Mouse (Mus musculus): Measurements from ENCODE around the gene Cc2d1a.

Cc2d1a gene

DNA sequence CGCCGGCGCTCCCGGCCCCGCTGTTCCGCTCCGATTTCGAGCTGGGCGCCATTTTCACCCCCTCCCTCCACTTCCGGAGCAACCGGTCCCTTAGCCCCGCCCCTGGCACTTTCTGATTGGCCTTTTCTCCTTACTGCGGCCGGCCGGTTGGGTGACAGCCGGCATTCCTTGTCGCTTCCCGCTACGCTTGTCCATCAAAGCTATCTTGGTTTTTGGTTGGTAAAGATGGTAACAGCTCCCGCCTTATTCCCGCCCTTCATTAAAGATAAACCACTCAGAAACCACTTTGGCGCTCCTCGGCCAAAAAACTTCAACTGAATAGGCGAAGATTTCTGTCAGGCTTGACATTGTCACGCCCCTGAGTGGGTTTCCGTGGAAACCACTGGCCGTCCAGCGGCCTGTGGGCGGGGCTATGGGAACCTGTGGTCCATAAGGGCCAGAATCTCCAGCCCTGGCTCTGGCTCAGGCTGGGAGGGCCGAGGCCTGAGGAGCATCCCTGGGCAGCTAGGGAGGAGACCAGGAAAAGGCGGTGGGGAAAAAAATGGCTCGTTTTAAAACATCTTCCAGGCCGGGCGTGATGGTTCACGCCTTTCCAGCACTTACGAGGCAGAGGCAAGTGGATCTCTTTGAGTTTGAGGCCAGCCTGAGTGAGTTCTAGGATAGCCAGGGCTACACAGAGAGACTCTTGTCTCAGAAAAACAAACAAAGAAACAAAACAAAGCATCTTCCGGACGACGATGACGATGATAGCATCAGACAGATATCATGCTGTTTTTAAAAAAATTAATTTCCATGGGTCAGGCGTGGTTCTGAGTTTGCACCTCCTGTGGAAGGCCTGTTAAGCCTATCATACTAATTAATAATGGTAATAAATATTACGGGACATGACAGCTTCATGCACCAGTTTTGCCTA is 42.8 kb downstream of the Cc2d1a start, which contains the start of gene Dcaf15:
Gene Dcaf15, minus strand, starts transcription at position 72 of the 913 bp plus-strand sequence.
- DNase-seq (ENCODE audit: low spot score): peak; percentile 98

DNA sequence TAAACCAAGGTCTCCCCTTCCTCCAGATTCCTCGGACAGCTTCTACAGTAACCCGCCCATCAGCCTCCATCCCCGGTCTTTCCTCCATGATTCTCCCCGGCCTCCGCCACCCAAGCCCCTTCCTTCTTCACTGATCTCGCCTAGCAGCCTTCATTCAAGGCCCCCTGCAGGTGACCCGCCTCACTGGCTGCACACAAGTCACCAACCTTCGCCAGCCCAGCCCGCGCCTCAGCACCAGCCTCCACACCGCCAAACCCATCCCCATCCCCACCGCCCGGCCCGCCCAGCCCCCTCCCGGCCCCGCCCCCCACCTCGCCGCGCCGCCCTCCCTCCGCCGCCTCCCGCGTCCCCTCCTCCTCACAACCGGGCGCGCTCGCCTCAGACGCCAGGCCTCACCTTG is 43.5 kb downstream of the Cc2d1a start:
- DNase-seq (ENCODE audit: low spot score): peak; percentile 48

DNA sequence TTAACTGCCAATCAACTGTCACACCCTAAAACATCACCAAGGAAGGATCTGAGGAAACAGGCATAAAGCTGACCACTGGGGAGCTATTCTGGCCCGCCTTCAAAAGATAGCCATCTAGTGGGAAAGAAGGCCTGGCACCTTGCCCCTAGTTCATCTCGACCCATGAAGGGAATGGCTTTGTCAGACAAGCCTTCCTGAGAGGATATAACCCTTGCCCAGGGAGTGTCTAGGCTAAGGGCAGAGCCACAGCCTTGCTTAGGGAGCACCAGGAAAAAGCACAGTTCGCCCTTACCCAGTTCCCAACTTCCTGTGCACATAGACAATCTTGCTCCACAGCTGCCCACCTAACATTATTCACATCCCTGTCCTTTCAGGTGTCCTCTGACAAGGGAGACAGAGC is 44.1 kb downstream of the Cc2d1a start:
- peak; percentile 26 for DNase-seq (ENCODE audit: low spot score)

DNA sequence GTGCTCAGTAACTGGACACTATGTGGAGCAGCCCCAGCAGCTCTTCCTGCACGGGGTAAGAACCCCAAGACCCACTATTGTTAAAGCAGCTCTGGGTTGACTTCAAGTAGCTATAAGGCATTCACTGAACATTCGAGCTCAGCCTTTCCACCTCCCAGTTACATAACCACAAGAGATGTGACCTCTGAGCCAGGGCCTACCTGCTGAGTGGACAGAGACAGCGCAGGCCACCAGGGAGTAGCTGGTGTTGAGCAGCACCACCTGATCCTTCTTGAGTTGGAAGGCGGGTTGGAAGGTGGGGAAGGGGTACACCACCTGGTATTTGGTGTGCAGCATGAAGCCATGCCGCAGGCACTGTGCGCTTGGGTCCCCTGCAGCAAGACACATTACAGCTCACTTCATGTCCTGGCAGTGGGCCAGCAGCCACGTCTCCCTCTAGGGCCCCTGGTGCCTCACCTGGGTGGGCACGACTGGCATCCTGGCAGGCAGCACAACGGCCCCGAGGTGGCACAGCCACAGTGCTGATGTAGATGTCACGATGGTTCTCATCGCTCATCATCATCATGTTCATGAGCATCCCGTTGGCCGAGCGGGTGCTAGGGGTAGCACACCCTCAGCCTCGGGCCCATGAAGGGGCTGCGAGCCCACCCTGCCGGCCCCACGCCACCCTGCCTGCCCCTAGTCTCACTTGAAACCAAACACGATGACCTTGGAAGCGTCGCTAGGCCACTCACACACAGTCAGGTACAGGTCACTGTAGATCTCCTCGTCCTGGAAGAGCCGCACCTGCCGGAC is 46.1 kb downstream of the Cc2d1a start:
- no peak for DNase-seq (ENCODE audit: low spot score)

DNA sequence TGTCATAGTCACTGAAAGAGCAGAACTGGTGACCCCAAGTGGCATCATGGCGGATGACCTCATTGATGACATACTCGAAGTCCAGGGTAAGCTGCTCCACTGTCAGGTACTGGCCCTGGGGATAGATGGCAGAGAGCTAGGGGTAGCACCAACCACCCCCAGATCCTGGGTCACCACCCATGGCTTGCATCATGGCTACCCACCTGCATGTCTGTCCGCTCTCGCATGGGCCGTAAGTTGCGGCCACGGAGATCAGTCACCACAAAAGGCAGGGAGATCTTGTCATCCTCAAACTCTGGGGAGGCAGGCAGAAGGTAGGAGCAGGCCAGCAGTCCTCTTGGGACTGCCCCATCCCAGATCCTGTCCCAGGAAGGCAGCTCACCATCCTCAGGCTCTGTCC is 49.4 kb downstream of the Cc2d1a start:
- no peak for DNase-seq (ENCODE audit: low spot score)

DNA sequence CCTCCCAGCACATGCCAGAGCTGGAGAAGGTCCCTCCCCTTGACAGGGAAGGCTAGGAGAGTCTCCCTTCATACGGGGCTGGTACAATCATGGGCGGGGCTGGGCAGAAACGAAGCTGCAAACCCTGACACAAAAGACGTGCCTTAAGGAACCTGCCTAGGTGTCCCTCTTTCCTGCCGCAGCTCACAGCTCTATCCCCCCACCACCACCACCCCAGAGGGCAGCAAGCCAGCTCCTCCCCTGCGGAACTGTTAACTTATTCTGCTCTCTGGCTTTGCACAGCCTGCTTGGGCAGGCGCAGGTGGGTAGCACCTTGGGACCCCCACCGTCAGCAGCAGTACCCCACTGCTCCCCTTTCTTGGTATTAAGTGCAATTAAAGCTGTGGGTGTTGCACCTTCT is 51.7 kb downstream of the Cc2d1a start:
- DNase-seq (ENCODE audit: low spot score): no peak

DNA sequence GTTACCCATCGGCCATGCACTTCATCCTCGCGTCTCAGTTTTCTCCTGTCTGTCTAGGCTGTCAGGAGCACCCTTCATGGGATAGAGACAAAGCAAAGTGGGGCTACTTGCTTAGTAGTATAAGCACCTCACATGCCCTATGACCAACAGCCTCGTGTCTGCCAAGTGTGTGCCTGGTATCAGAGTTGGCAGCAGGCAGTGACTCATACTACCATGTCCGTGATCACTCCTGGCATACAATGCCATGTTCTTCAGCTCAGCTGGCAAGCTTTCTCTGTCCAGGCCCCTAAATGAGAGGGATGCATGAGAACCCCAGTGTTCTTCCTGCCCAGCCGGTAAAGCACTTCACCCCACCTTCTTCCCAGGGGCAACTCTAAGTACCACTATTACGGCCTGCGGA is 57.2 kb downstream of the Cc2d1a start:
- DNase-seq (ENCODE audit: low spot score): no peak

DNA sequence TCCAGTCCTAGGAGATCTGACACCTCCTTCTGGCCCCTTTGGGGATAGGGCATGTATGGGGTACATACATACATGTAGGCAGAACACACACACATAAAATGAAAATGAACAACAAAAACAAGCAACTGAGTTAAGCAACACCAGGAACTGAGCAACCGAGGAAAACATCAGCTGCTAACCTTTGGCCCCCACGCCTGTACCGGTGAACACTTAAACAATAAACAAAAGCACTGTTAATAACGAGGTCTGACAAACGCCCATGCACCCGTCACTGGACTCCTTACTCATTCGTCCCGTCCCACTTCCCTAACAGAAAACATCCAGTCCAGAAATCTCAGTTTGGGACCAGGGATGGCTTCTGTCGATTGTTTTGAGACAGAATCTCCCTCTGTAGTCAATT is 58.5 kb downstream of the Cc2d1a start:
- DNase-seq (ENCODE audit: low spot score): no peak

DNA sequence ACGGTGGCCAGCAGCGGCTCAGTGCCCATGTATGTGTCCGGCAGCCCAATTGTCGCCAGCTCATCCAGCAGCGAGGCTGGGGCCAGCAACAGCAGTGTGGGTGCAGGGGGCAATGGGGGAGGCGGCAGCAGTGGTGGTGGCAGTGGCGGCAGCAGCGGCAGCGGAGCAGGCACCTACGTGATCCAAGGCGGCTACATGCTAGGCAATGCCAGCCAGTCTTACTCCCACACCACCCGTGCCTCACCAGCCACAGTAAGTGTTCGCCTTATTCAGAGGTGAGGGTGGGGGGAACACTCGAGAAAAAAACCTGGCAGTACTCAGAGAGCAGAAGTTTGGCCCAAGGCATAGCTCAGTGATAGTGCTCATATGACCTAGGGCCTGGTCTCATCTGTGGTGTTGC is 59.9 kb downstream of the Cc2d1a start:
- DNase-seq (ENCODE audit: low spot score): no peak

DNA sequence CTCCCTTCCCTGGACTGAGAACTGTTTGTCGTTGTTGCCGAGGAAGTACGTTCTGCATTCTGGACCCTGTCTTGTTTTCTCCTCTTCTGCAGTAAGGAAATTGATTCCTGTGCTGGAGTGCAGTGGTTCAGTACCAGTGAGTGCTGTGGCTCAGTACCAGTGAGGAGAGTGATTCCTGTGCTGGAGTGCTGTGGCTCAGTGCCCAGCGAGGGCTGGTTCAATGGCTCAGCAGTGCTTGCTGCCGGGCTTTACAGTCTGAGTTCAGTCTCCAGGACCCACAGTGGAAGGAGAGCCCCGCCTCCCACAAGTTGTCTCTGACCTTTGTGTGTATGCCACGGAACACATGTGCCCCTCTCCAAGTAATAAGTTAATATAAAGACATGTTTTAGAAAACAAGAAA is 60.6 kb downstream of the Cc2d1a start:
- DNase-seq (ENCODE audit: low spot score): no peak

DNA sequence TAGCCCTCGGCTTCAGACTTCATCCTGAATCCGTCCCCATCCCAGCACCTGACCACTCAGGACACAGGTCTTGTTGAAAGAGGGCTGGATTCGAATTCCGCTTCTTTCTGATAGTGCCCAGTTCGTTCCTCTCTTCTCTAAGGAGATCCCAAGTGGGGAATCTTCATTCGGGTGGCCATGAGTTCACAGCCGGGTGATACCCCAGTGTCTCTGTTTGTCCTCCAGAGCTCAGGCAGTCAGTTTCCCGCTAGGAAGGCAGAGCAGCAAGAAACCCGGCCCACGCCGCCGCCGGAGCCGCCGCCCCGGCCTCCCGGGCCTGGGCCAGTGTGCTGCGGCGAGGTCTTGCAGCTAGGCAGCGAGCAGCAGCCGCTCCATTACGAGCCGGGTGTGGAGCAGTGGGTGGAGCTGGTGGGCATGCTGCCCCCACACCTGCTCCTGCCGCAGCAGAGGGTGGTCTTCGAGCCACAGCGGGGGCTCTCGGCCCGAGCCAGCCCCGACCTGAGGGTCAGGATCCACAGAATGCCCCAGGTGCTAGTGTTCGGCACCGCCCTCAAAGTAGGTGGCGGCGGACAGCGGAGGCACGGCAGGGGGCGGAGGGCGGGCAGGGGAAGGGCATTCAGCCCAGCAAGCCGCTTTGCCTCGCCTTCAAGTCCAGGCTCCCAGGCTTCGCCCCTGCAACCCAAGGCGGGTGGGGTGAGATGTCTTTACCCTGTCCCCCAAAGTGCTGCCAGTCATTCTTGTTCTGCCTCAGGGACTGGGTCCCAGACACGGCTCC is 63.2 kb downstream of the Cc2d1a start:
- DNase-seq (ENCODE audit: low spot score): no peak

DNA sequence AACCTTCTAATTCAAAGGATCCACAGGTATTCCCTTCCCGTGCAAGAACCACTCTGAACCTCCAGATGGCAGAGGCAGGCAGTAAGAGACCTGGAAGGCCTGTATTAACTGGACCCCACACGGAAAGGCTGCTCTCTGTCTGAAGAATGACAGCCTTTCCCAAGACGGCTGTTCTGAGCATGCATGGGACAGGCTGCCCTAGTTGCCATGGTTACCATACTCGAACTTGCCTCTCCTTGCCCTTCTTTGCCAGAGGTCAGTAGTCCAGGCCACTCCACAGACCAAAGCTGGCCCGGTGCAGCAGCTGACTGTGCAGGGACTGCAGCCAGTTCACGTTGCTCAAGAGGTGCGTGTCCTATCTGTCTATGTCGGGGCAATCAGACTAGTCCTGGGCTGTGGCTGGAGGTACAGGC is 63.9 kb downstream of the Cc2d1a start:
- DNase-seq (ENCODE audit: low spot score): peak; percentile 41

Measured in lung, postnatal 25 days (tissue).